Mouse (Mus musculus) spleen, adult 2 months (tissue): Measurements from ENCODE around the gene Notch4.

Experiments used
- CTCF ChIP-seq: fragments of 200-500 bp; IDR thresholded peaks from 2 replicates; pipeline ENCODE4 v1.5.1; 2011; ENCODE audit warnings: mild to moderate bottlenecking, inconsistent platforms; ENCODE audit not compliant: insufficient read depth, insufficient read length, insufficient replicate concordance; ENCODE audit errors: extremely low read depth
- POLR2A ChIP-seq: fragments of 200-500 bp; IDR thresholded peaks from 2 replicates; pipeline ENCODE4 v1.6.1; 2011; ENCODE audit warnings: low read depth, low read length, inconsistent platforms

GRCm38 (mm10) chr17:34604511-34605237, 40.6 kb downstream of the Notch4 start:
- no peak for TF ChIP-seq CTCF
- TF ChIP-seq POLR2A = no peak
